Comparison of ENCODE assay signal across 10 mouse cellular contexts in genomic region chr2:158705529-158705928, GRCm38 (mm10).
"Had no signal": no experiment of that assay in that cellular context is flagged by ENCODE, and none has a peak within 500 bp of the region (broad histone marks: within the 10 kb centered on the region; RNA-seq: fewer than 3 reads in every experiment).

No protein-coding gene starts in this region.

- DNase-seq: kidney, adult 11 months; kidney, adult 8-10 months; kidney, postnatal 10 days; kidney, postnatal 4 days; liver, embryonic 13.5 days; lung, adult 2 months; thymus, postnatal 14 days; thymus, postnatal 4 days had no signal

- ATAC-seq: midbrain, embryonic 13.5 days; midbrain, embryonic 16.5 days had no signal
